Mouse (Mus musculus): Measurements from ENCODE around the gene Taar6. TPM values are rescaled to one million over a fixed set of nuclear protein-coding genes. Genes with fewer than 3 reads are reported as not detected.

Gene Taar6
- not detected in 2 replicates for polyA plus RNA-seq (2012; rRNA removed)

DNA sequence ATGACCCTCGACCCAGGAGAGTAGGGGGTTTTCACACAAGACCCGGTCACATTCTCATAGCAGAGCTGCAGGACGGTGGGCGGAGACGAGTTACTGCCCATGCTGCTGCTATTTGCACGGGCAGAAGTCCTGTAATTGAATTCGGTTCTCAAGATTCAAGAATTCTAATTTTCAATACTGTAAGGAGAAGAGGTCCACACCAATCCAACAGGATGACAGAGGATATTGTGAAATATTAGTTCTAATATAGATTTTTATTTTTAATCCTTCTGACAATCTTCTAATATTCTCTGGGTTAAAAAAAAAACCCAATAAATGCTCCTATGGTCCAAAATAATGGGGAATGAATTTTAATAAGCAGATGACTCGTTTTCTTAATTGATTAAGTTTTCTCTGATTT, at the start of gene Taar6:
TSS of gene Taar6 (minus strand) at position 101 of the 400 bp plus-strand sequence.

DNA sequence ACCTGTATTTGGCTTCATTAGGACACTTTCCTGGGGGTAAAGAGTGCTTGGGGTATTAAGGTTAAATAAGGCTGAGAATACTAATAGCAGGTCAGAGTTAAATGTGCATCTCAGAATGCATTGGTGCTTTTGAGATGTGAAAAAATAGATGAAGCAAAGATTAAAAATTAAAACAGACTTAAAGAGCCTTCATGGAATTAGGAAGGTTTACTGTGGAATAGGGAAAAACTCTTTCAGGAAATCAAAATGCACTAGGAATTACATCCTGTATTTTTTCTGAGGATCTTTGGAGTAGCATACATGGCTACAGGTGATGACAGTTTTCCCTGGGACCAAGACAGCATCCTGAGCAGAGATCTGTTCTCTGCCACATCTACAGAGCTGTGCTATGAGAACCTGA, 41.5 kb upstream of the Taar6 start, which contains the start of gene Taar7d:
TSS of gene Taar7d (plus strand) at position 301 of the 400 bp plus-strand sequence.

GRCm38 (mm10) chr10:23999639-24000038, 14.2 kb upstream of the Taar6 start, which contains the start of gene Taar7b:
Gene Taar7b, plus strand, starts transcription at chr10:23999939.

GRCm38 (mm10) chr10:23993381-23993780, 7.9 kb upstream of the Taar6 start, which contains the start of gene Taar7a:
Gene Taar7a, minus strand, starts transcription at chr10:23993481.

DNA sequence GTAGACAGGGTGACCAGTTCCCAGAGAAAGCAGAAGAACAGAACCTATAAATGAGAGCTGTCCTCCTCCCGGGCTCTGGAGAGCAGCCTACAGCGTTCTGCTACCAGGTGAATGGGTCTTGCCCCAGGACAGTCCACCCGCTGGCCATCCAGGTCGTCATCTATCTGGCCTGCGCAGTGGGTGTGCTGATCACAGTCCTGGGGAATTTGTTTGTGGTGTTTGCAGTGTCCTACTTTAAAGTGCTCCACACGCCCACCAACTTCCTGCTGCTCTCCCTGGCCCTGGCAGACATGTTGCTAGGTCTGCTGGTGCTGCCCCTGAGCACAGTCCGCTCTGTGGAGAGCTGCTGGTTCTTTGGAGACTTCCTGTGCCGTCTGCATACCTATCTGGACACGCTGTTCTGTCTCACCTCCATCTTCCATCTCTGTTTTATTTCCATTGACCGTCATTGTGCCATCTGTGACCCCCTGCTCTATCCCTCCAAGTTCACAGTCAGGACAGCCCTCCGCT, 14.7 kb downstream of the Taar6 start, which contains the start of gene Taar5:
TSS of gene Taar5 (plus strand) at position 51 of the 510 bp plus-strand sequence.

DNA sequence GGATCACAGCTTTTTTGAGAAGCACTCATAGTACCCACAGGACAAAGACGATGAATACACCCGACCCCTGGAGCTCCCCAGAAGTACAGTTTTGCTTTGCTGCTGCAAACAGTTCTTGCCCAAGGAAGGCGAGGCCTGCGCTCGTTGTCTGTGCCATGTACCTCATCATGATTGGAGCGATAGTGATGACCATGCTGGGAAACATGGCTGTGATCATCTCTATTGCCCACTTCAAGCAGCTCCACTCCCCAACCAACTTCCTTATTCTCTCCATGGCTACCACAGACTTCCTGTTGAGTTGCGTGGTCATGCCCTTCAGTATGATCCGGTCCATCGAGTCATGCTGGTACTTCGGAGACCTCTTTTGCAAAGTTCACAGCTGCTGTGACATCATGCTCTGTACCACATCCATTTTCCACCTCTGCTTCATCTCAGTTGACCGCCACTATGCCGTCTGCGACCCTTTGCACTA, 25.0 kb downstream of the Taar6 start, which contains the start of gene Taar4:
TSS of gene Taar4 (plus strand) at position 51 of the 472 bp plus-strand sequence.

GRCm38 (mm10) chr10:23949508-23950005, 35.9 kb downstream of the Taar6 start, which contains the start of gene Taar3:
Gene Taar3, plus strand, starts transcription at chr10:23949558.

DNA sequence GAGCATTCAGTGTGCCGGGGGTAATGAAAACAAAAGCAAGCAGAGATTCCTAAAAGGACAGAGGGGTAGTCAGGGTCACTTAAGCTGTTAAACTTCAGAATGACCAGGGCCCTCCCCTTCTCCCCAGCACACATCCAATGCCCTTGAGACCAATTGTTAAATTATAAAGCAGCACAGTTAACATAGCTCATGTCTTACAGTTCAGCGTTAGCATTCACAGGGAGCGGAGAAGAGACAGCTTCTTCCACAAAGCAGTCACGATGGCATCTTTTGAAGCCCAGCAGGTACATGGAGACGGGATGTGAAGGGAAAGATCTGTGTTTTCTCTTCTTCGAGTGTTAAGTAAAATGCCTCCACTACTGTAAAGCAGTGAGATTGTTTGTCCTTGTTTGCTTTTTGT, 47.1 kb downstream of the Taar6 start, which contains the start of gene Taar2:
TSS of gene Taar2 (plus strand) at position 261 of the 400 bp plus-strand sequence.

Other genes starting within 250 kb of the Taar6 start
- gene Rps12, start 198.4 kb downstream of the Taar6 start, polyA plus RNA-seq (2012; rRNA removed): 1,509 and 2,105 TPM in 2 replicates
- 13.1 and 14.1 TPM in 2 replicates for gene Slc18b1, start 188.7 kb downstream of the Taar6 start, polyA plus RNA-seq (2012; rRNA removed)
- 0.21 and 0.24 TPM in 2 replicates for gene Vnn3, start 134.2 kb downstream of the Taar6 start, polyA plus RNA-seq (2012; rRNA removed)
- 0.87 and 2.2 TPM in 2 replicates for gene Vnn1, start 91.0 kb downstream of the Taar6 start, polyA plus RNA-seq (2012; rRNA removed)
- not detected in 2 replicates for gene Taar1, start 65.3 kb downstream of the Taar6 start, polyA plus RNA-seq (2012; rRNA removed)
- gene Taar2, start 47.1 kb downstream of the Taar6 start, polyA plus RNA-seq (2012; rRNA removed): not detected in 2 replicates
- not detected in 2 replicates for gene Taar3, start 36.1 kb downstream of the Taar6 start, polyA plus RNA-seq (2012; rRNA removed)
- gene Taar4, start 25.2 kb downstream of the Taar6 start, polyA plus RNA-seq (2012; rRNA removed): not detected in 2 replicates
- gene Taar5, start 14.9 kb downstream of the Taar6 start, polyA plus RNA-seq (2012; rRNA removed): not detected in 2 replicates
- gene Taar7a, start 7.8 kb upstream of the Taar6 start, polyA plus RNA-seq (2012; rRNA removed): not detected in 2 replicates
- gene Taar7b, start 14.3 kb upstream of the Taar6 start, polyA plus RNA-seq (2012; rRNA removed): not detected in 2 replicates
- gene Taar7d, start 41.6 kb upstream of the Taar6 start, polyA plus RNA-seq (2012; rRNA removed): not detected in 2 replicates
- gene Taar7e, start 52.0 kb upstream of the Taar6 start, polyA plus RNA-seq (2012; rRNA removed): not detected in 2 replicates
- not detected in 2 replicates for gene Taar7f, start 63.9 kb upstream of the Taar6 start, polyA plus RNA-seq (2012; rRNA removed)
- gene Taar8a, start 90.9 kb upstream of the Taar6 start, polyA plus RNA-seq (2012; rRNA removed): not detected in 2 replicates
- not detected in 2 replicates for gene Taar8b, start 106.6 kb upstream of the Taar6 start, polyA plus RNA-seq (2012; rRNA removed)
- not detected in 2 replicates for gene Taar8c, start 116.3 kb upstream of the Taar6 start, polyA plus RNA-seq (2012; rRNA removed)
- not detected in 2 replicates for gene Taar9, start 123.9 kb upstream of the Taar6 start, polyA plus RNA-seq (2012; rRNA removed)
- 67.1 and 88.1 TPM in 2 replicates for gene Stx7, start 163.7 kb upstream of the Taar6 start, polyA plus RNA-seq (2012; rRNA removed)
- 6.7 and 10.0 TPM in 2 replicates for gene Moxd1, start 237.9 kb upstream of the Taar6 start, polyA plus RNA-seq (2012; rRNA removed)